ENCODE assay signal across 7 mouse cellular contexts in the genomic region with DNA sequence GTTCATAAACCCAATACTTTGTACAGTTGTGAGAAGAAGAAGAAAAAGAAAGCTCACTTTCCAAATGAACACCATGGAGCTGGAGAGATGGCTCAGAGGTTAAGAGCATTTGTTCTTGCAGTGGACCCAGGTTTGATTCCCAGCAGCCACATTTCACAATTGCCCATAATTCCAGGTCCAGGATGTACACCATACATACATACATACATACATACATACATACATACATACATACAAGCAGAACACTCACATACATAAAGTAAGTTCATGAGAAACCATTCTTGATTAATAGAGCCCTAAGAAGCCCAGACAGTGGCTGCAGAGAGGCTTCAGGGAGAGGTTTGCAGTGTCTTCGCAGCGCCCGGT. TPM values are rescaled to one million over a fixed set of nuclear protein-coding genes. Genes with fewer than 3 reads are reported as not detected.
DNase-seq lines count a peak whose midpoint lies in the region; ATAC-seq and TF ChIP-seq lines count a peak whose summit lies in the region.

No protein-coding gene starts in this region.

- no peaks in the 10 kb centered on the region for H3K9me3 ChIP-seq in megakaryocyte, embryonic 14.5 days
- no peaks in the 10 kb centered on the region for H3K9me3 ChIP-seq in forebrain, embryonic 13.5 days (replicated peaks)
- H3K9me3 ChIP-seq in liver, embryonic 11.5 days (ENCODE audit: control insufficient read depth, low read length) = no peaks in the 10 kb centered on the region
- H3K9me3 ChIP-seq in stomach, postnatal 0 days (ENCODE audit: control insufficient read depth, low read length) = no peaks in the 10 kb centered on the region

- H3K27me3 ChIP-seq in megakaryocyte, embryonic 14.5 days (replicated peaks) = no peaks in the 10 kb centered on the region
- no peaks in the 10 kb centered on the region for H3K27me3 ChIP-seq in forebrain, embryonic 13.5 days
- H3K27me3 ChIP-seq in liver, embryonic 11.5 days (replicated peaks; ENCODE audit: control insufficient read depth, insufficient read depth, low read length) = no peaks in the 10 kb centered on the region
- H3K27me3 ChIP-seq in stomach, postnatal 0 days (ENCODE audit: control insufficient read depth, insufficient read depth, low read length) = no peaks in the 10 kb centered on the region

- no peak for TF ChIP-seq CTCF in stomach, postnatal 0 days (IDR thresholded peaks at IDR 0.05; ENCODE audit: low read depth)

- ATAC-seq in megakaryocyte, adult 5-6 weeks (ENCODE audit: poor library complexity, severe bottlenecking) = no peak
- no peak; the same call in 1 of the 2 replicates for ATAC-seq in forebrain, embryonic 13.5 days
- peak; percentile 11; the same call in 1 of the 2 replicates for ATAC-seq in liver, embryonic 11.5 days (replicated peaks; ENCODE audit: low FRiP score)
- ATAC-seq in stomach, postnatal 0 days (ENCODE audit: low FRiP score, low TSS enrichment) = 0 out of 2 replicates have a peak, but pooled peaks have one; percentile 20

- H3K27ac ChIP-seq in forebrain, embryonic 13.5 days = peak overlapping the region; percentile 63
- peak overlapping the region; percentile 75; the same call in 1 of the 2 replicates for H3K27ac ChIP-seq in liver, embryonic 11.5 days (ENCODE audit: low read depth, low read length)
- peak overlapping the region; percentile 84 for H3K27ac ChIP-seq in stomach, postnatal 0 days (replicated peaks)

- peak overlapping the region; percentile 78 for H3K4me2 ChIP-seq in forebrain, embryonic 13.5 days
- peak overlapping the region; percentile 77 for H3K4me2 ChIP-seq in liver, embryonic 11.5 days
- peak overlapping the region; percentile 88 for H3K4me2 ChIP-seq in stomach, postnatal 0 days (replicated peaks; ENCODE audit: low read depth)

- DNase-seq in liver, embryonic 11.5 days (ENCODE audit: low spot score) = no peak
- no peak for DNase-seq in stomach, postnatal 0 days (ENCODE audit: low spot score)
- no peak for DNase-seq in right cerebral cortex, postnatal 14 days
- no peak for DNase-seq in gastrocnemius, postnatal 4 days (ENCODE audit: low spot score in 2 of 2)

- peak overlapping the region; percentile 86 for H3K9ac ChIP-seq in forebrain, embryonic 13.5 days
- H3K9ac ChIP-seq in liver, embryonic 11.5 days (ENCODE audit: low read depth, low read length) = peak overlapping the region; percentile 89
- H3K9ac ChIP-seq in stomach, postnatal 0 days (ENCODE audit: low read length) = peak overlapping the region; percentile 87

- no peaks in the 10 kb centered on the region for H3K36me3 ChIP-seq in megakaryocyte, embryonic 14.5 days (replicated peaks; ENCODE audit: low read length)
- H3K36me3 ChIP-seq in forebrain, embryonic 13.5 days (ENCODE audit: poor library complexity, severe bottlenecking) = no peaks in the 10 kb centered on the region
- no peaks in the 10 kb centered on the region for H3K36me3 ChIP-seq in liver, embryonic 11.5 days (ENCODE audit: control insufficient read depth, insufficient read depth, low read length)
- no peaks in the 10 kb centered on the region for H3K36me3 ChIP-seq in stomach, postnatal 0 days (ENCODE audit: control insufficient read depth, insufficient read depth, low read length)

- no peak for TF ChIP-seq EP300 in stomach, postnatal 0 days (optimal IDR thresholded peaks at IDR 0.05)

- WGBS in forebrain, embryonic 13.5 days = 0% methylated on average over 3 of the region's 3 CpGs
- WGBS in liver, embryonic 11.5 days = 0% methylated on average over 3 of the region's 3 CpGs
- WGBS in stomach, postnatal 0 days = 0% methylated on average over 3 of the region's 3 CpGs

- peaks cover 45% of the 10 kb centered on the region for H3K4me1 ChIP-seq in megakaryocyte, embryonic 14.5 days
- peaks cover 10% of the 10 kb centered on the region; the same call in 1 of the 2 replicates for H3K4me1 ChIP-seq in forebrain, embryonic 13.5 days
- H3K4me1 ChIP-seq in liver, embryonic 11.5 days (replicated peaks; ENCODE audit: control insufficient read depth, insufficient read depth, low read length) = peaks cover 8% of the 10 kb centered on the region
- H3K4me1 ChIP-seq in stomach, postnatal 0 days (replicated peaks; ENCODE audit: control insufficient read depth, insufficient read depth) = no peaks in the 10 kb centered on the region

- peak overlapping the region; percentile 95 for H3K4me3 ChIP-seq in megakaryocyte, embryonic 14.5 days (replicated peaks)
- H3K4me3 ChIP-seq in forebrain, embryonic 13.5 days = peak overlapping the region; percentile 71
- H3K4me3 ChIP-seq in liver, embryonic 11.5 days (ENCODE audit: low read depth, low read length) = peak overlapping the region; percentile 73
- H3K4me3 ChIP-seq in stomach, postnatal 0 days (ENCODE audit: low read depth, low read length) = peak overlapping the region; percentile 79

RNA-seq across cellular contexts. Expression of a gene that starts 0.4 kb away (rescaled TPM):
- polyA plus RNA-seq in megakaryocyte, embryonic 14.5 days (2012; ENCODE audit: insufficient read depth, low replicate concordance) = 1.1 and 1.2 TPM in 2 replicates
- 0.91 and 3.5 TPM in 2 replicates for total RNA-seq in megakaryocyte, adult 5-6 weeks (2015)
- total RNA-seq in megakaryocyte, adult 5-6 weeks (2017) = 2.9 and 5.1 TPM in 2 replicates
- 6.4 and 9.3 TPM in 2 replicates for polyA plus RNA-seq in forebrain, embryonic 13.5 days (2015; fragmentation: Nextera tagmentation; extraction: Ambion mirVana)
- polyA plus RNA-seq in liver, embryonic 11.5 days (2014; fragmentation: Nextera tagmentation; extraction: Ambion mirVana) = 5.7 and 5.8 TPM in 2 replicates
- 20.2 and 20.4 TPM in 2 replicates for polyA plus RNA-seq in stomach, postnatal 0 days (2015; fragmentation: Nextera tagmentation; extraction: Ambion mirVana)
- 1 to 10 TPM; 7.1 to 8.7 TPM for total RNA-seq in gastrocnemius, postnatal 4 days (2021)

RNA-seq across cellular contexts. Expression of a gene that starts 13.4 kb away (rescaled TPM):
- 2.3 and 13.8 TPM in 2 replicates for polyA plus RNA-seq in megakaryocyte, embryonic 14.5 days (2012; ENCODE audit: insufficient read depth, low replicate concordance)
- total RNA-seq in megakaryocyte, adult 5-6 weeks (2015) = 35.6 and 50.8 TPM in 2 replicates
- total RNA-seq in megakaryocyte, adult 5-6 weeks (2017) = 22.5 and 31.2 TPM in 2 replicates
- 21.5 and 22.1 TPM in 2 replicates for polyA plus RNA-seq in forebrain, embryonic 13.5 days (2015; fragmentation: Nextera tagmentation; extraction: Ambion mirVana)
- 42.5 and 46.9 TPM in 2 replicates for polyA plus RNA-seq in liver, embryonic 11.5 days (2014; fragmentation: Nextera tagmentation; extraction: Ambion mirVana)
- 8.0 and 9.0 TPM in 2 replicates for polyA plus RNA-seq in stomach, postnatal 0 days (2015; fragmentation: Nextera tagmentation; extraction: Ambion mirVana)
- total RNA-seq in gastrocnemius, postnatal 4 days (2021) = 1 to 10 TPM; 6.1 to 6.9 TPM

RNA-seq across cellular contexts. Expression of a gene that starts 37.3 kb away (rescaled TPM):
- not detected in 2 replicates for polyA plus RNA-seq in megakaryocyte, embryonic 14.5 days (2012; ENCODE audit: insufficient read depth, low replicate concordance)
- total RNA-seq in megakaryocyte, adult 5-6 weeks (2015) = 8.8 and 19.8 TPM in 2 replicates
- total RNA-seq in megakaryocyte, adult 5-6 weeks (2017) = 8.3 and 12.8 TPM in 2 replicates
- polyA plus RNA-seq in forebrain, embryonic 13.5 days (2015; fragmentation: Nextera tagmentation; extraction: Ambion mirVana) = 32.5 and 32.9 TPM in 2 replicates
- polyA plus RNA-seq in liver, embryonic 11.5 days (2014; fragmentation: Nextera tagmentation; extraction: Ambion mirVana) = 35.5 and 37.9 TPM in 2 replicates
- 8.2 and 8.7 TPM in 2 replicates for polyA plus RNA-seq in stomach, postnatal 0 days (2015; fragmentation: Nextera tagmentation; extraction: Ambion mirVana)
- 1 to 10 TPM; 5.3 to 6.2 TPM for total RNA-seq in gastrocnemius, postnatal 4 days (2021)

RNA-seq across cellular contexts. Expression of a gene that starts 43.2 kb away (rescaled TPM):
- polyA plus RNA-seq in megakaryocyte, embryonic 14.5 days (2012; ENCODE audit: insufficient read depth, low replicate concordance) = 0.65 and 2.6 TPM in 2 replicates
- total RNA-seq in megakaryocyte, adult 5-6 weeks (2015) = 3.7 and 4.4 TPM in 2 replicates
- 3.5 and 7.2 TPM in 2 replicates for total RNA-seq in megakaryocyte, adult 5-6 weeks (2017)
- 11.1 and 13.5 TPM in 2 replicates for polyA plus RNA-seq in forebrain, embryonic 13.5 days (2015; fragmentation: Nextera tagmentation; extraction: Ambion mirVana)
- 12.2 and 14.0 TPM in 2 replicates for polyA plus RNA-seq in liver, embryonic 11.5 days (2014; fragmentation: Nextera tagmentation; extraction: Ambion mirVana)
- 4.0 and 5.2 TPM in 2 replicates for polyA plus RNA-seq in stomach, postnatal 0 days (2015; fragmentation: Nextera tagmentation; extraction: Ambion mirVana)
- 1 to 10 TPM; 1.4 to 1.7 TPM for total RNA-seq in gastrocnemius, postnatal 4 days (2021)

RNA-seq across cellular contexts. Expression of a gene that starts 44.5 kb away (rescaled TPM):
- 5.9 and 6.8 TPM in 2 replicates for polyA plus RNA-seq in megakaryocyte, embryonic 14.5 days (2012; ENCODE audit: insufficient read depth, low replicate concordance)
- total RNA-seq in megakaryocyte, adult 5-6 weeks (2015) = 1.8 and 4.7 TPM in 2 replicates
- 18.6 and 18.8 TPM in 2 replicates for total RNA-seq in megakaryocyte, adult 5-6 weeks (2017)
- 37.0 TPM in 2 replicates for polyA plus RNA-seq in forebrain, embryonic 13.5 days (2015; fragmentation: Nextera tagmentation; extraction: Ambion mirVana)
- polyA plus RNA-seq in liver, embryonic 11.5 days (2014; fragmentation: Nextera tagmentation; extraction: Ambion mirVana) = 28.6 and 29.8 TPM in 2 replicates
- polyA plus RNA-seq in stomach, postnatal 0 days (2015; fragmentation: Nextera tagmentation; extraction: Ambion mirVana) = 6.9 and 10.3 TPM in 2 replicates
- total RNA-seq in gastrocnemius, postnatal 4 days (2021) = 1 to 10 TPM; 5.2 to 6.2 TPM

Comparison
In these comparisons a context has a peak if more than half of its experiments do, and no peak if none do; other contexts are left out.
1. ATAC-seq: peak in liver, embryonic 11.5 days (single experiment) and stomach, postnatal 0 days (single experiment); none in megakaryocyte, adult 5-6 weeks (single experiment) and forebrain, embryonic 13.5 days (single experiment).
2. Peak in every context shown above with its lines, with median percentiles within 50 percentile points of each other: H3K4me3 ChIP-seq, H3K27ac ChIP-seq, H3K4me2 ChIP-seq and H3K9ac ChIP-seq.